Mouse (Mus musculus) heart, embryonic 12.5 days (tissue): ENCODE measurements around the gene Gm20388. TPM values are rescaled to one million over a fixed set of nuclear protein-coding genes. Genes with fewer than 3 reads are reported as not detected.

Experiments used
- ATAC-seq: fragments of 200-750 bp; cut with Nextera tagmentation; 2 replicates; pipeline ENCODE4 v1.8.0; 2017; ENCODE audit warnings: moderate TSS enrichment, moderate library complexity; ENCODE audit not compliant: insufficient number of reproducible peaks, low FRiP score
- H3K27ac ChIP-seq: fragments of 300-500 bp; sonication (generic); 2 replicates; pipeline ENCODE4 v1.5.1; 2016; ENCODE audit warnings: mild to moderate bottlenecking, moderate library complexity; ENCODE audit not compliant: poor library complexity, severe bottlenecking
- H3K27me3 ChIP-seq: fragments of 300-500 bp; sonication (generic); replicated peaks from 2 replicates; pipeline ENCODE4 v1.6.1; 2016; ENCODE audit warnings: mild to moderate bottlenecking, moderate library complexity
- H3K36me3 ChIP-seq: fragments of 300-500 bp; sonication (generic); 2 replicates; pipeline ENCODE4 v1.6.1; 2016; ENCODE audit warnings: mild to moderate bottlenecking, moderate library complexity
- H3K4me1 ChIP-seq: fragments of 300-500 bp; sonication (generic); replicated peaks from 2 replicates; pipeline ENCODE4 v1.6.1; 2016; ENCODE audit warnings: mild to moderate bottlenecking
- H3K4me2 ChIP-seq: fragments of 300-500 bp; sonication (generic); 2 replicates; pipeline ENCODE4 v1.6.1; 2016; ENCODE audit warnings: mild to moderate bottlenecking, moderate library complexity
- H3K4me3 ChIP-seq: fragments of 300-500 bp; sonication (generic); 2 replicates; pipeline ENCODE4 v1.5.1; 2016; ENCODE audit warnings: mild to moderate bottlenecking
- H3K9ac ChIP-seq: fragments of 300-500 bp; sonication (generic); 2 replicates; pipeline ENCODE4 v1.6.1; 2016; ENCODE audit warnings: mild to moderate bottlenecking, moderate library complexity
- H3K9me3 ChIP-seq: fragments of 300-500 bp; sonication (generic); replicated peaks from 2 replicates; pipeline ENCODE4 v1.6.1; 2016; ENCODE audit warnings: mild to moderate bottlenecking, moderate library complexity
- WGBS: fragments of 180-500 bp; shearing (Covaris S2); methylation state at CpG from one replicate; pipeline ENCODE4 v1.1.7; 2016; 5-methylcytosine and 5-hydroxymethylcytosine counted together
- polyA plus RNA-seq: library from polyadenylated mRNA; unstranded; fragments of >200 nt; fragmentation: Nextera tagmentation; extraction: Ambion mirVana; gene quantifications from 2 replicates; pipeline ENCODE4 v1.2.1, GENCODE M21; 2016

The Gm20388 gene
- polyA plus RNA-seq, 1 experiment from 2014 or later, result not detected

DNA sequence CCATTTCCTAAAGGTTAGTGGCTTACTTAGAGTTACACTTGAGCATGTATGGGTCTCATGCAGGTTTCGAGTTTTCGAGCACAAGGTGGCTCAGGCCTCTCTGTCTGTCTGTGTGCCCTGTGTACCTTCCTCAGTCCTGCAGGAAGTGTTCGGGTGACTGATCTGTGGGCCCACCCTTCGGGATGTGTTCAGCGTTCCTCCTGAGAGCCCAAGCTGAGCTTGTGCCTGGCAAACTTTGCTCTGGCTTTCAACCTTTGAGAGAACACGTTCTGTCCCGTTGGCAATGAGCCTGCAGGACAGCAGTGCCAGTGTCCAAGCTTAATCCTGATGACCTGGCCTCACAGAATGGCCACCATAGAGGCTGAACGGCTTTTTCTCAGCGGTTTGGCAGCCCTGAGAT lies 2914.3 kb downstream of the Gm20388 start:
- no peaks in the 10 kb centered on the region for H3K4me1 ChIP-seq
- H3K27me3 ChIP-seq, result peaks cover 9% of the 10 kb centered on the region; the same call in 1 of the 2 replicates
- no peak overlapping the region for H3K9ac ChIP-seq
- no peak overlapping the region for H3K27ac ChIP-seq
- WGBS, result 75% methylated on average over 9 of the region's 9 CpGs
- no peaks in the 10 kb centered on the region for H3K9me3 ChIP-seq
- no peak for ATAC-seq
- no peaks in the 10 kb centered on the region for H3K36me3 ChIP-seq
- H3K4me3 ChIP-seq, result no peak overlapping the region
- no peak overlapping the region for H3K4me2 ChIP-seq

DNA sequence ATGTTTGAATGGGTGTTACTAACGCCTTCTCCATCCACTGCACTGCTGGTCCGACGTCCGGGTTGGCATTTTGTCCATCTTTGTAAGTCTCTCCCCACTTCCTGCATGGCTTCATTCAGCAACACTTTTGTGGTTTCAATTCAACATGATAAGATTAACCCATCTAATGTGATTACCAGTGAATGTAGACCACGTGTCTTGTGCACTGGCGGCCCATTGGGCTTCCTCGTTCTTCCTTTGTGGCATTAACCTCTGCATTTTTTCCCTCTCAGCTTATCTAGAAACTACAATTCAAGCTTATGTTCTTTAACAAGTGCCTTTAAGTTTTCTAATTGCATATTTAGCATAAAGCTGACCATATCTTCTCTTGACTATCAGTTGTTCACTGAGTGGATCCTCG lies 2914.8 kb downstream of the Gm20388 start:
- H3K4me1 ChIP-seq, result no peaks in the 10 kb centered on the region
- H3K9ac ChIP-seq, result no peak overlapping the region
- no peak overlapping the region for H3K4me3 ChIP-seq
- H3K36me3 ChIP-seq, result no peaks in the 10 kb centered on the region
- H3K4me2 ChIP-seq, result no peak overlapping the region
- no peak for ATAC-seq
- H3K9me3 ChIP-seq, result no peaks in the 10 kb centered on the region
- H3K27ac ChIP-seq, result no peak overlapping the region
- peaks cover 9% of the 10 kb centered on the region; the same call in 1 of the 2 replicates for H3K27me3 ChIP-seq
- WGBS, result 59% methylated on average over 8 of the region's 8 CpGs

DNA sequence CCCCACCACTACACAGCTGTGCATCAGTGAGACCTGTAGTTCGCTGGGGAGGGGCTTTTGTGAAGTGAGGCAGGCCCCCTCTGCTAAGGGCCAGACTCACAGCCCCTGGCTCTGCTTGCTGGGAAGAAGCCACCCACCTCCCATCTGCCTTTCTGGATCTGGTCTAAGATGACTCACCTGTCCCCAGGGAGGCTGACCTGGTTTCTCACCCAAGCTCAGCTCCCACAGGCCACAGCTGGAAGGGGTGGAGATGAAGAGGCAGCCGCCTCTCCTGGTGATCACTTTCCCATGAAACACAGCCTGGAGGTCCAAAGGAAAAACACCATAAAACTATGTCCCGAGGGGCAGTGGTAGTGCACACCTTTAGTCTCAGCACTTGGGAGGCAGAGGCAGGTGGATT lies 2918.8 kb downstream of the Gm20388 start:
- Histone ChIP-seq H3K4me1 (no peaks in the 10 kb centered on the region), H3K27ac (no peak overlapping the region), H3K4me2 (no peak overlapping the region), H3K9ac (no peak overlapping the region), H3K36me3 (no peaks in the 10 kb centered on the region), H3K9me3 (no peaks in the 10 kb centered on the region), H3K27me3 (peaks cover 13% of the 10 kb centered on the region), H3K4me3 (no peak overlapping the region)
- no peak for ATAC-seq
- WGBS, result 61% methylated on average over 3 of the region's 3 CpGs

DNA sequence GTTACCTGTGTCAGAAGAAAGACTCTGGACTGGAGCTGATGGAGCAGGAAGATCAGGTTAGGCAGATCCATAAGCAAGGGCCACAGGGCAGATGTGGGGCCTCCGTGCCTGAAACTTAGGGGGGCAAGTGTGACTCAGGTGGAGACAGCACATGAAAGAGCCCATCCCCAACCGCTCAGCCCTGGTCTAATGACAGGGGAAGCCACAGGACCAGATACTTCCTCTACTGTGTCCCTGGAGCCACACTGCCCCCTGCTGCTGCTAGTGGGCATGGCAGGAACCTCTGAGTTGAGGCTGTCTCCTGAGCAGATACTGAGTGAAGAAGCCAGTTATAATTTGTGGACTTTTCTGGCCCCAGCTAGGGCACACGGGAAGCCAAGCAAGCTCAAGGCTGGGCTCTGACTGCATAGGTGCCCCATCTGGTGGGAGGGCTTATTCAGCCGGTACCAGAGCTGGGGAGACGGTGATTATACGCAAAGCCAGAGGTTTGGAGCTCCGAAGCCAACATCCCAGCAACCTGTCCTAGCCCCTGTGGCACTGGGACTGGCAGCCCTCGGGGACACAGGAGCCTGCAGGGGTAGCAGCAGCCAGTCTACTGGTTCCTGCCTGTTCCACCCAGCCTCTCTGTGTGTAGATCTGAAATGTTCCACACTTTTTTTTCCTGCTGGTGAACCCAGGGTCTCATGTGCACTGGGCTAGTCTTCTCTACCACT lies 2919.9 kb downstream of the Gm20388 start:
- Histone ChIP-seq H3K36me3 (no peaks in the 10 kb centered on the region), H3K4me3 (no peak overlapping the region), H3K27me3 (peaks cover 13% of the 10 kb centered on the region), H3K9ac (no peak overlapping the region), H3K27ac (no peak overlapping the region), H3K4me2 (no peak overlapping the region), H3K4me1 (no peaks in the 10 kb centered on the region), H3K9me3 (no peaks in the 10 kb centered on the region)
- WGBS, result 39% methylated on average over 8 of the region's 8 CpGs
- ATAC-seq, result peak; percentile 65

DNA sequence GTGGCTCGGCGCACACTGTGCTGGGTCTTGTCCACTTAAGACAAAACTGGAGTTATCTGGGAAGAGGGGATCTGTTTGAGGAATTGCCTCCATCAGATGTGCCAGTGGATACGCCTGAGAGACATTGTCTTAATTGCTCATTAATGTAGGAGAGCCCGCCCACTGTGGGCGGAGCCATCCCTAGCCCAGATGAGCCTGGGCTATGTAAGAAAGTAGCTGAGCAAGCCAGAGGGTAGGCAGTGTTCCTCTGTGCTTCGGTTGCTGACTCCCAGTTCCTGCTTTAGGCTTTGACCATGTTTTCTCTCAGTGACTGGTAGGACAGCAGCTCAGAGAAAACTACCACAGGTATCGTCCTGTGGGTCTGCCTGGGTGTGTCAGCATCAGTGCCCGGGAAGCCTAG lies 2923.8 kb downstream of the Gm20388 start:
- 80% methylated on average over 8 of the region's 8 CpGs for WGBS
- Histone ChIP-seq H3K9ac (no peak overlapping the region), H3K36me3 (no peaks in the 10 kb centered on the region), H3K4me1 (no peaks in the 10 kb centered on the region), H3K9me3 (no peaks in the 10 kb centered on the region), H3K27ac (no peak overlapping the region), H3K4me3 (no peak overlapping the region), H3K4me2 (no peak overlapping the region), H3K27me3 (peaks cover 4% of the 10 kb centered on the region)
- 0 out of 2 replicates have a peak, but pooled peaks have one; percentile 7 for ATAC-seq

DNA sequence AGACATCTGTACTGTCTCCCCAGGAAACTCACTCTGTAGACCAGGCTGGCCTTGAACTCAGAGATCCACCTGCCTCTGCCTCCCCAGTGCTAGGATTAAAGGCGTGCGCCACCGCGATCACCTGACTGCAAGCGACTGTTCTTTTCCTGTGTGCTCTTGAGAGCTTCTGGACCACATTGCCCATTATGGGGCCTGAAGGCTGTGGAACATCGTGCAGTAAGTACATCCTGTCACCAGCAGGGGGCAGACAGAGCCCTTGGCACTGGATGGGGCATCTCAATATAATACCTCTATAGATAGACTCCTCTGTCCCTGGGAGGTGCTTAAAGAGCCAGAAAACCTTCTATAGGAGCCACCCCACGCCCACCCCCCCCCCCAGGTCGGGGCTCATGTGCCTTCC lies 2924.3 kb downstream of the Gm20388 start:
- Histone ChIP-seq H3K27me3 (peaks cover 6% of the 10 kb centered on the region), H3K4me1 (no peaks in the 10 kb centered on the region), H3K9ac (no peak overlapping the region), H3K9me3 (no peaks in the 10 kb centered on the region), H3K27ac (no peak overlapping the region), H3K36me3 (no peaks in the 10 kb centered on the region), H3K4me2 (no peak overlapping the region), H3K4me3 (no peak overlapping the region)
- ATAC-seq, result no peak; the same call in 1 of the 2 replicates
- 27% methylated on average over 8 of the region's 8 CpGs for WGBS

DNA sequence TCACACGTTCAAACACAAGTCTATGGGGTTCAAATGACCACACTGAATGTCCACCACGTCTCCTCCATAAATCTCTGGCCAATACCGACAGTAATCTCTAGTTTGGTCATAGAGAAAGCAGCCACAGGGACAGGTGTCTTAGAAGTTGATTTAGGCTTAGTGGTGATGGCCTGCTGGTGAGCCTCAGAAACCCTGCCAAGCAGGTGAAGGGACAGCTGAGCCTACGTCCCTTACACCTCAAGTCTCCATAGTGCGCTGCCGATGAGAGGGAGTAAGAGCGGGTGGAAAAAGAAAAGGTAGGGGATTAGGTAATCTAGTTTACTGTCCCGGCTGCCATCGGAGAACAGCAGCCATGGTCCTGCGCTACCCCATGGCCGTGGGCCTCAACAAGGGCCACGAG lies 2925.6 kb downstream of the Gm20388 start:
- WGBS, result 87% methylated on average over 12 of the region's 12 CpGs
- H3K9ac ChIP-seq, result no peak overlapping the region
- H3K27me3 ChIP-seq, result peaks cover 16% of the 10 kb centered on the region
- no peak overlapping the region for H3K4me3 ChIP-seq
- no peaks in the 10 kb centered on the region for H3K36me3 ChIP-seq
- H3K27ac ChIP-seq, result no peak overlapping the region
- H3K4me1 ChIP-seq, result peaks cover 3% of the 10 kb centered on the region; the same call in 1 of the 2 replicates
- no peak for ATAC-seq
- no peaks in the 10 kb centered on the region for H3K9me3 ChIP-seq
- no peak overlapping the region for H3K4me2 ChIP-seq

DNA sequence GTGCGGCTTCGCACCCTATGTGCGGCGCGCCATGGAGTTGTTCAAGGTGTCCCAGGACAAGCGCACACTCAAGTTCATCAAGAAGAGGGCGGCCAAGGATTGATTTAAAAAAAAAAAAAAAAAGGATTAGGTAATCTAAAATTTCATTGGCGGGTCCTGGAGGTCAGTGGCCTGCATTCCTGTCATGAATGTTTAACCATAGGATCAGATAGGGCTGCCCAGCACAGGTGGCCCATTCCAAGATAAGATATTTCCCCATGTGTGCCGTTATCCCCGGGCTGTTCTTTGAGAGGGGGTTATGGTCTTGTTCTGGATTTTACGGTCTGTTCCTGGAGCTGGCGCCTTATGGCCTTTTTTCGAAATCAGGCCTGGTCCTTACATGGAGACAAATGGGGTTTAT lies 2926.1 kb downstream of the Gm20388 start:
- ATAC-seq, result no peak
- WGBS, result 78% methylated on average over 13 of the region's 13 CpGs
- H3K27ac ChIP-seq, result no peak overlapping the region
- H3K9me3 ChIP-seq, result no peaks in the 10 kb centered on the region
- H3K36me3 ChIP-seq, result no peaks in the 10 kb centered on the region
- H3K4me1 ChIP-seq, result peaks cover 3% of the 10 kb centered on the region; the same call in 1 of the 2 replicates
- H3K9ac ChIP-seq, result no peak overlapping the region
- H3K4me2 ChIP-seq, result no peak overlapping the region
- H3K4me3 ChIP-seq, result no peak overlapping the region
- H3K27me3 ChIP-seq, result peaks cover 17% of the 10 kb centered on the region

DNA sequence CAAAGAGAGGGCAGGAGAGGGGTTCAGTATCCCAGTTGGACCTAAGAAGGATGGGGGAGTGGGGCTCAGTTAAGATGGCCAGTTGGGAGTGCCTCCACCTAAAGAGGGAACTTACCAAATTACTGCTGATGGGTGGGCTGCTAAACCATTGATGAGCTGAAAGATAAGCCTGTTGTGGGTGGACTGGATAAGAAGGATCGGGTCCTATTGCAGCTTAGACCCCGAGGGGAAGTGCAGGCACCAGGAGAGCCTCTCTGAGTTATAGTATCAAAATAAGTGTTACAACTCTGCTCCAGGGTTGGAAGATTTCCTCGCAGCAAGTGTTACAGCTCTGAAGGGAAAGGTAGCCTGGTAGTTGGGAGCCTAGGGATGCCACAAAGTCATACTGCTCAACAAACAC lies 2933.5 kb downstream of the Gm20388 start:
- Histone ChIP-seq H3K4me1 (peaks cover 18% of the 10 kb centered on the region), H3K27ac (no peak overlapping the region), H3K9ac (no peak overlapping the region), H3K4me3 (no peak overlapping the region), H3K36me3 (no peaks in the 10 kb centered on the region), H3K9me3 (no peaks in the 10 kb centered on the region), H3K27me3 (peaks cover 33% of the 10 kb centered on the region), H3K4me2 (no peak overlapping the region)
- 60% methylated on average over 3 of the region's 3 CpGs for WGBS
- no peak for ATAC-seq

DNA sequence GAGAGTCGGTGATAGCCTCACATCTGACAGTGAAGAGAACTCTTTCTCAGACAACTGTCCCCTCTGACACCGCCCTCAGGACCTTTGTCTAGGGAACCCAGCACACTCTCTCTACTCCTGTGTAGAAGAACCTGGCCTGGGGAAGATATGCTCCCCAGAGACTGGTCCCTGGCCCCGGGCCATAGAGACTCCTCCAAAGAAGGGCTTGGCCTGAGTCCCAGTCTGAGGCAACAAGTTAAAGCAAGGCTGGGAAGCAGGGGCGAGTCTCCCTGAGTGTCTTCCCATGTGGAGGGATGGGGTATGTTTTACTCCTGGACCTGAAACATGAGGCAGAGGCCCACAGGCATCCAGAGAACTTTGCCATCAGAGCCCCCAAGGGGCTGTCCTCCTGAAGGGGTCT lies 2935.0 kb downstream of the Gm20388 start:
- Histone ChIP-seq H3K27me3 (peaks cover 35% of the 10 kb centered on the region), H3K9ac (no peak overlapping the region), H3K36me3 (no peaks in the 10 kb centered on the region), H3K4me1 (peaks cover 15% of the 10 kb centered on the region), H3K4me3 (no peak overlapping the region), H3K9me3 (no peaks in the 10 kb centered on the region), H3K27ac (no peak overlapping the region), H3K4me2 (no peak overlapping the region)
- ATAC-seq, result no peak
- WGBS, result 61% methylated on average over 4 of the region's 4 CpGs

DNA sequence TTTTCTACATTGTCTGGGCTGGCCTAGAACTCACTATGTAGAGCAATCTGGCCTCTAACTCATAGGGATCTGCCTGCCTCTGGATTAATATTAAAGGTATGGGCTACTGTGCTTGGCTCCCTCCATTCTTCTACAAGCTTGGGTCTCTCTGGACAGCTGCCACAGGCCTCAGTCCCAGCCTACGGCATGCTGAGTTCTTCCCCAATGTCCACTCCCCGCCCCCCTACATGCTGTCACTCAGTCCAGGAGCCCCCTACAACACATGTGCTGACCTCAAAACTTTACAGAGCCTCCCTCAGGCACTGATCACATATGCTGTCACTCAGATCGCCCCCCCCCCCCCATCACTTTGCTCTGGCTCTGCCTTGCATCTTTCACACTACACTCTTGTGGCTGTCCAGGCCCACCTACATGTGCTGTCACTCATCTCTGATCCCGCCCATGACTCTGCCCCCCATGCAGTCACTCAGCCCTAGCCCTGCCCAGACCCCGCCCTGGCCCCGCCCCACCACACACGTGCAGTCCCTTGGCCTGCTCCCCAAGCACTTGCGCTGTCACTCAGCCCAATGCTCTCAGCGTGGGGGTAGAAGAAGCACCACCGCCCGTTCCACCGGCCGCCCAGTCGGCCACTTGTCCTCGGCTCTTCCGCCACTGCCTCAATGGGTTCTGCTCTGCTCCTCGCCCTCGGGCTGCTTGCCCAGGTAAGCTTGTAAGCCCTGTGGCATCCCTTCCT lies 2937.4 kb downstream of the Gm20388 start, which contains the start of gene Cdh15:
Gene Cdh15, plus strand, starts transcription at position 138 of the 733 bp plus-strand sequence.
- Histone ChIP-seq H3K36me3 (no peaks in the 10 kb centered on the region), H3K4me3 (peak within 1 kb of the TSS; percentile 19; the same call in 1 of the 2 replicates), H3K4me2 (peak within 1 kb of the TSS; percentile 56), H3K9ac (no peak within 1 kb of the TSS; the same call in 1 of the 2 replicates), H3K27me3 (peaks cover 42% of the 10 kb centered on the region), H3K27ac (no peak within 1 kb of the TSS), H3K9me3 (no peaks in the 10 kb centered on the region), H3K4me1 (peaks cover 15% of the 10 kb centered on the region)
- ATAC-seq, result peak; percentile 76
- WGBS, result 15% methylated on average over 18 of the region's 18 CpGs
